Mouse (Mus musculus): ENCODE data around the gene Il31ra.

Gene Il31ra

DNA sequence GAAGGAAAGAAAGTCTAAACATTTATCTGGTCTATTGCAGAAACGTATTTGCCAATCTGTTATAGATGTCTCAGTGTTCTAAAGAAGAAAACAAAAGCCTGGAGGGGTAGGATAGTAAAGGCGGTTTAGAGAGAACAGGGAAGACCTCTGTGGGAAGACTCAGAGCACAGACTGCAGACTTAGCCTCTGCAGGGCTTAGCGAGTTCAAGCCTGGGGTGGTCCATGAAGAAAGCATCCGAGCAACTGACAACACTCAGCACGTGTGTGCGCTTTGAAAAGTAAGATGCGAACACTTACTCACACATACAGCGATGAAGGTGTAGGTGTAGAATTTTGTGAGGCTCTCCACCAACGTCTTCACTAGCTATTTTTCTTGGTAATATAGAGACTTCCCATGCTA, 123.0 kb downstream of the Il31ra start:
- no peak for DNase-seq (ENCODE audit: extremely low read depth, low read depth, low spot score)
